Mouse (Mus musculus) olfactory bulb, adult 2 months (tissue): Measurements from ENCODE around the gene Mycbp2.

Source experiments
- CTCF ChIP-seq: fragments of 200-500 bp; IDR thresholded peaks from 2 replicates; pipeline ENCODE4 v1.5.1; 2012; ENCODE audit warnings: low read depth, mild to moderate bottlenecking, low read length, moderate library complexity; ENCODE audit not compliant: insufficient read depth
- POLR2A ChIP-seq: fragments of 200-500 bp; IDR thresholded peaks from 2 replicates; pipeline ENCODE4 v1.6.1; 2012; ENCODE audit warnings: mild to moderate bottlenecking, low read depth, low read length, moderate library complexity; ENCODE audit not compliant: insufficient read depth

DNA sequence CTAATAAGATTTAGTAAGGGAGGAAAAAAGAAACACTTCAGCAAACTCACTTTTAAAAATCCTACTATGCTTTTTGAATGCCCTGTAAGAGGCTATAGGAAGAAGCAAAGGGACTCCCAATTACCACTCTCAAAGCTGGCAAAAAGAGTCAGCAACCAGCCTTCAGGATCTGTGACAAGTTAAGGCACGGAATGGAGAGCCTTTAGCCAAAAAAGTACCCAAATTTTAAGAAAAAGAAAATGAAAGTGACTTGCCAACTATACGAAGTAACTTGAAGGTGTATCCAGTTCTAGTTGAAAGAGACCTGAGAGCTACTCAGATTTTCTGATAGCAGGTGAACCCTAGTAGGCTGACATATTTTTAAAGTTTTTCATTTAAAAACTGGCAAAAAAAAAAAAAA is 1.6 kb downstream of the Mycbp2 start:
- no peak for TF ChIP-seq CTCF
- TF ChIP-seq POLR2A: no peak
